Mouse (Mus musculus): ENCODE data around the gene Tshz2.

- TF ChIP-seq CTCF (IDR thresholded peaks at IDR 0.05; ENCODE audit: borderline replicate concordance, extremely low read depth, insufficient read depth, insufficient read length) (no peak), POLR2A (IDR thresholded peaks at IDR 0.05; ENCODE audit: borderline replicate concordance, extremely low read depth, insufficient read depth, insufficient read length, poor library complexity, severe bottlenecking) (no peak)
These were observed 180.1 kb downstream of the Tshz2 start for GRCm38 (mm10) chr2:169812940-169813339.
